Mouse (Mus musculus) adrenal gland, postnatal 14 days (tissue): ENCODE measurements around the gene G6pdx. TPM values are rescaled to one million over a fixed set of nuclear protein-coding genes. Genes with fewer than 3 reads are reported as not detected.

Source experiments
- DNase-seq: peaks from one replicate; pipeline ENCODE4 v3.0.0; 2021; ENCODE audit warnings: mixed read lengths
- long read RNA-seq, 2 experiments: library from polyadenylated mRNA; stranded (forward); transcript quantifications; one replicate each; pipeline ENCODE4 v2.0.0; 2021
- total RNA-seq: library from RNA; stranded (reverse); gene quantifications from 2 replicates; pipeline ENCODE4 v1.2.3, GENCODE M21; 2021

G6pdx gene
- 105 and 114 TPM in 2 replicates for total RNA-seq
- long read RNA-seq, experiment 1, transcript G6pdx-201 (13 exons, 2,652 nt) = major isoform, 58 of 71 reads
- long read RNA-seq, experiment 1, partial matches to known transcripts = 12 of 71 reads
- long read RNA-seq, experiment 1, other reads (novel, unspliced or antisense) = 1 of 71 reads
- long read RNA-seq, experiment 2, transcript G6pdx-201 (13 exons, 2,652 nt) = major isoform, 29 of 48 reads
- long read RNA-seq, experiment 2, partial matches to known transcripts = 9 of 48 reads
- long read RNA-seq, experiment 2, other reads (novel, unspliced or antisense) = 9 of 48 reads

DNA sequence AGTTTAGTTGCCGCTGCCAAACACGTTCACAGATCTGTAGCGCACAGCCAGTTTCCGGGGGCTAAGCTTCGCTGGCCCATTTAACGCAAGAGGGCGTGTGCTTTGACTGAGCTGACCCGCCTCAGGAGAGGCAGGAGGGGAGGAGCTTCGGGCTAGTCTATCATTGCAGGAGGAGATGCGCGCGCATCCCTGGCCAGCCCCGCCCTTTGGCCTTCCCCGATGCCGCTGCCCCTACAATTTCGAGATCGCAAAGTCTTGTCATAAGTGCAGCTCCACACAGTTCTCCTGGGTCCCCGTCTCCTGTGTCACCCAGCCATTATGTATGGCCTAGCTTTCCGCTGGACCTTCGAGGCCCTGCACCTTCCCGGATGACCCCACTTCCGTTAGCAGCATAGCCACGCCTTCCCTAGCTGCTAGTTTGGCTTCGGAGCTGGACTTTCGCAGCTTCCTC lies at the start of gene G6pdx:
Gene G6pdx (minus strand): TSS at position 369 of the 451 bp plus-strand sequence.
- peak; percentile 94 for DNase-seq

DNA sequence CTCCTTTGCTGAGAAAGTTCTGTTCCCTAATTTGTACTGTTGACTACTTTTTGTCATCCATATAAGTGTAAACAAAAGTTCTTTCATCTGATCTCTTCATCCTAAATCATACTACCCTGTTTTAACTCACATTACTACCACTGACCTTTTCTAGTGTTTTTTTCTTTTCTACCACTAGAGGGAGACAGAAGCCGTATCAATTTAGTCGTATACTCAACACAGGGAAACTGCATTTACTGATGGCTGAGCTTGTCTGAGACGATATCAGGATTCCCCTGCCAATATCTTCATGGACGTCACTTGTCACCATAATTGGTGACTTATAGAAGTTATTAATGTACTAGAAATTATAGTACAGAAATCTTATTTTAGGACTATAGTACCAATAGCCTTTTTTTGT lies 23.8 kb upstream of the G6pdx start:
- no peak for DNase-seq

DNA sequence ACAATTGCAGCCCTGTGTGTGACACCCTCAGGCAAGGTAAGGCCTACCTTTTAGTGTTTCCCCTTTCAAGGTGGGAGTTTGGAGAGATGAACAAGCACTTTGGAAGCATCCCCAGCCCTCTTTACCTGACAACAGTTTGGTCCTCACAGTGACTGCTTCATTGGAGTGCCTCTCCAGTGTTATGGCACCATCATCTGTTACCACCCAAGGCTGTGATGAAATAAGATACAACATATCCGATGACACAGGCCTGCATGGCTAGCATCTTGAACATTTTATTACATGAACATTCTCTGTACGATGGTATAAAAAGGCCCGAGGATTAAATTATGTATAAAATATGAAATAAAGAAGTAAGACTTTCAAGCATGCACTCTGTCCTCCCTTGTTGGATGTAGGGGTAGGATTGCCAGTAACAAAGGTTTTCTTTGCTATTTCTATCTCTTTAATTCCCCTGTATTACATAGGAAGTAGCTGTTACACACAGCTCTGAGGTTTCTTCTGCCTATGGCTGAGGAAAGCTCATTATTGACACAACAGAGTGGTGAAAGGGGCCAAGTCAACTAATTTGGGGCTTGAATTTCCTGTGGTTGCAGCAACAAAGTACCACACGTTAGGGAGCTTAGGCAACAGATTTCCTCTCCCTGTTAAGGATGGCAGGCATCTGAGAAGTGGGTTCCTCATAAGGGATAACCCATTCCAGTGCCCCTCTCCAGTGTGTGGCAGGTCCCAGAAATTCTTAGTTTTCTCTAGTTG lies 22.3 kb upstream of the G6pdx start:
- no peak for DNase-seq

DNA sequence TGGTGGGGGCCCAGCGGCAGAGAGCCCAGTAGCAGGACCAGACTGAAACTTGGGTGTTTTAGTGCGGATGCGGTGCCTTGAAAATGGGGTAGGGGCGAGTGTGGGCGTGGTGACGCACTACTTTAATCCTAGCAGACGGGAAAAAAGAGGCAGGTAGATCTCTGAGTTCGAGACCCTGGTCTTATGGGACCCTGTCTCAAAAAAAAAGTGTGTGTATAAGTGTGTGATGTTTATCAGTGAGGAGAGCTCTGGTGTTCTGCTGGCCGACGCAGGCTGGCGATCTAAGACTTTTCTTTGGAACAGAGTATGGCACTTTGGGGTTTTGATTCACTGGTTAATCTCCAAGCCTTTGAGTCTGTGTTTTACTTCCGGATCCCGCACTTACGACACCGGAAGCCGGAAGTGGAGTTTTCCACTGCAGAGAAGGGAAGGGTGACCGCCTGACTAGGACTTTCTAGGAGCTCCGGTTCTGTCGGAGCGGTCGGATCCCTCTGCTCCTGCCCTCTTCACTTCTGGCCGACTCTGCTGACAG lies 362 bp upstream of the G6pdx start:
- peak; percentile 79 for DNase-seq

DNA sequence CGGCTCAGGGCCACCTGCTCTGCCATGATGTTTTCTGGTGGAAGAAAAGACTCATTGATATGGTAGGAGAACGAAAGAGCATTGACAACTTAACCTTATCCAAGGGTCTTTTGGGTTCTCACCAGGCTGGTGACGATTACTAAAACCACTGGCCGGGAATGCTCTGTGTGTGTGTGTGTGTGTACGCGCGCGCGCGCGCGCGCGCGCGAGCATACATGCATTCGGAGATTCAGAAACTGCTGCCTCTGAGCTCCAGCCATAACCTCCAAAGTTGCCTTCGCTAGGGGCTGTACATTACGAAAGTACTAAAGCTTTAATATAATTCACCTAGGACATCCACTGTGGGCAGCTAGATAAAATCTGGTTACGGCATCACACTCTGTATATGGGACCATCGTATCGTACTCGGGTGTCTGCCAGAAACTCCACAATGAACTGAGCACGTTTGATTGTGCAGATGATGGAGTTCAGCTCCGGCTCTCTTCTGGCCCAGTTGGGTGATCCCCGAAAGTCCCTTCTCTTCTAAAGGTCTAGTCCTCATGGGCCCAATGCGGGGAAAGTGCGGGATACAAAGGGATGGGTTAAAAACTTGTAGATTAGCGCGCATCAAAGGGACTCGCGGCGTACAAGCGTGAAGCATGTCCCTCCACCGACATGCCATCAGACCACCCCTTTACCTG lies 708 bp downstream of the G6pdx start:
- DNase-seq = no peak

DNA sequence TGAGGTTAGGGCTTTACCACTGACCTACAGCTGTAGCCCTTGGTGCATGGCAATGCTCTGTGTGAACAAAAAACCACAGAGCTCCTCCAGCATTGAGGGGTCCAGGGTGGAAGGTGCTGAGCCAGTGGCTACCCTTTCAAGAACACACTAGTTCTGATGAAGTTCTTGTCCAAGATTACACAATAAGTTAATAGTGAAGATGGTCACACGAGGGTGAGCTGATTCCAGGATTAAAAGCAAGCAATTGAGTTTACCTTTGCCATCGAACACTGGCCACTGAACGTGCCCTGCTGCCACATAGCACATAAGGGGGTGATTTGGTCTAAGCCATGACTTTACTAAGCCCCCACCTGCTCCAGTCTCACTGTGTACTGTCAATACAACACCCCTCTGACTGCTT lies 1.9 kb downstream of the G6pdx start:
- no peak for DNase-seq

DNA sequence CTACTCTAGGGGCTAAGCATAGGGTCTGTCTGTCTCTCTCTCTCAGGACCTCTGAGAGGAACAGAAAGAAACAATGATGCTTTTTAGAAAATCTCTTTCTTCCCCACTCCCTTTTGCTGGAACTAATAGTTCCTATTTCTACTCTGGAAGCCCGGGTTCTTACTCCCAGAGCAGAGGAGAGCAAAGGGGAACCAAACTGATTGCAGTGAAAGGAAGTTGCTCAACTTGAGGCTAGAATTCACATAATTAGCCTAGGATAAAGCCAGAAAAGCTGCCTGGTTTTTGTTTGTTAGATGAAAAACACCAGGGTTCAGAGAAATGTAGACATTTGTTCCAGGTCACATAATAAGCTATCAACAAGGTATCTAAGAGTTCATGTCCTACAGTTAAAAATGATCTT lies 2.7 kb downstream of the G6pdx start:
- DNase-seq = no peak

DNA sequence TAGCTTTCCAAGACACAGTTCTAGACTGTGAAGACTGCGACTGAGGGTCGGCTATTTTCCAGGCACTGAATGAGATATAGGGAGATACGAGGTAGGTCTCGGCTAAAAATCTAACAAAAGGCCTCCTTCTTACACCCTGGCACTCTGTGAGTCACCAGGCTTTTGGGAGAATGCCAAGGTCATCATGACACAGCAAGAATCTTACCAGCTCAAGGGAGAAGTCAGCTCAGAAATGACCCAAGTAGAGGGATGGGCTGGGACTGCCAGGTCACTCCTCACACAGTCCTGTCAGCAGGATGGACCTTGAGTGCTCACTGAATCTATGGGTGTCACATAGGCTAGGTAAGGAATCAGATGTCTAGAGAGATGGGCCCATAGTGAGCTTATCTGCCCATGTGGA lies 3.8 kb downstream of the G6pdx start:
- peak; percentile 87 for DNase-seq

DNA sequence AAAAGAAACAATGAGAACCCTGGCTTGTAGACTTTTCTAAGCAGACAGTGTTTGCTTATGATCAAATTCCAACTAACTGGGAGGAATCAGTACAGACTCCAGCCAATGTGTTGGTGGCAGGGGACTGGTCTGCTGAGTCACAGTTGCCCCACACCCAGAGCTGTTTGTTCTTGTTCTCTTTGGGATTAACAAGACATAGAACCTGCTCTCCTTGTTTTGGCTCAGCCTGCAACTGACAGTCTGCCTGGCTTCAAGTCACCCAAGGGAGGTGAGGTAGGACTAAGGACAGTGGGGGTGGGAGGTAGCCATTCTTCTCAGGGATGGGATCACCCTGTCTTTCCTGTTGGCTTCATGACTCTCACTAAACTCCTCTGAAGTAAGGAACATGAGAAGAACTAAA lies 4.6 kb downstream of the G6pdx start:
- peak; percentile 29 for DNase-seq

DNA sequence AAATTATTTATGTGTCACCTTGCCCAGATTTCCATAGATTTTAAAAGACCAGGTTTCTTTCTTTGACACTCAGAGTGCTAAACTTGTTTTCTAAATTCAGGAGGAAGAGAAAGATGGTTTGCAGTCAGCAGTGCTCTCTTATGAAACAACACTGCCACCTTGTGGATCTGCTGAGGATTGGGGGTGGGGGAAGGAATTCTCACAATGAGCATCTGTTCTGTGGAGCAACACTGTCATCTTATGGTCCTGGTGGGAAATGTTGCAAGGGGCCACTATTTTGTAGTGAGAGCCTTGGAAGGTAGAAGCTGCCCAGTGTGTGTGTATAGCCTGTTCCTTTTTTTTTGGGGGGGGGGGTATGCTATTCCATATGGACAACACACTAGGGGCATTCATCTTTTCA lies 15.6 kb downstream of the G6pdx start:
- DNase-seq = peak; percentile 75

DNA sequence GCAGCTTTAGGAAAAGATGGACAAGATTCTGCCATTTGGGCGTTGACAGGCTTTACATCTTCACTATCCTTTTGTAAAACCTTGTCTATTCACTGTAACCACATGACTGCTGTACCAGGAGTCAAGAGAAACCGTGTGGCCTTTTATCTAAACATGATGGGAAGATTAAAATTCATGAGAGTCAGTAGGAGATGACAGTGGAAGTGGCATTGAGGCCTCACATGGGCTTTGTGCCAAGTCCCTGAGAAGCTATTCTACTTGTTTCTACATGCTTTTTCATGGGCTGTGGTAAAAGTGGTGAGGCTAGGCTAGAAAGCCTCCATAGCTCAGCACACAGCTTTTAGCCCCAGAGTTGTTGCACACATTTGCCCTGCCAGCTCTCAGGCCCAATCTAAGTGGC lies 20.7 kb downstream of the G6pdx start:
- DNase-seq = no peak

DNA sequence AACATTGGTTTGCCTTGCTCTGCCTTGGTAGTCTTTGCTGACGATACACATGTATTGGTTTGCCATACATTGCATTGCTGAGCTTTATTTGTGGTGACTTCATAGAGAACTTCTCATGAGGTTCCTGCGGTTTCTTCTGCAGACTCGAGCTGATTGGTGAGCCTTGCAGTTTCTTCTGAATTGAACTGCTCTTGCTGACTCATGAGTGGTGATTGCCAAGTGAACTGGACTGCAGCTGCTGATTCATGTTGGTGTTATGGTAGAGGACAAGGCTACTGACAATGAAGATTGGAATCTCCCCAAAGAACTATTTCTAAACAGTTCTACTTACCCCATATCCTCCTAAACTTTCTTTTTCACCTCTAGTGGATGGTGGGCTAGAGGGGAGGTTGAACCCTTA lies 28.9 kb downstream of the G6pdx start:
- no peak for DNase-seq

DNA sequence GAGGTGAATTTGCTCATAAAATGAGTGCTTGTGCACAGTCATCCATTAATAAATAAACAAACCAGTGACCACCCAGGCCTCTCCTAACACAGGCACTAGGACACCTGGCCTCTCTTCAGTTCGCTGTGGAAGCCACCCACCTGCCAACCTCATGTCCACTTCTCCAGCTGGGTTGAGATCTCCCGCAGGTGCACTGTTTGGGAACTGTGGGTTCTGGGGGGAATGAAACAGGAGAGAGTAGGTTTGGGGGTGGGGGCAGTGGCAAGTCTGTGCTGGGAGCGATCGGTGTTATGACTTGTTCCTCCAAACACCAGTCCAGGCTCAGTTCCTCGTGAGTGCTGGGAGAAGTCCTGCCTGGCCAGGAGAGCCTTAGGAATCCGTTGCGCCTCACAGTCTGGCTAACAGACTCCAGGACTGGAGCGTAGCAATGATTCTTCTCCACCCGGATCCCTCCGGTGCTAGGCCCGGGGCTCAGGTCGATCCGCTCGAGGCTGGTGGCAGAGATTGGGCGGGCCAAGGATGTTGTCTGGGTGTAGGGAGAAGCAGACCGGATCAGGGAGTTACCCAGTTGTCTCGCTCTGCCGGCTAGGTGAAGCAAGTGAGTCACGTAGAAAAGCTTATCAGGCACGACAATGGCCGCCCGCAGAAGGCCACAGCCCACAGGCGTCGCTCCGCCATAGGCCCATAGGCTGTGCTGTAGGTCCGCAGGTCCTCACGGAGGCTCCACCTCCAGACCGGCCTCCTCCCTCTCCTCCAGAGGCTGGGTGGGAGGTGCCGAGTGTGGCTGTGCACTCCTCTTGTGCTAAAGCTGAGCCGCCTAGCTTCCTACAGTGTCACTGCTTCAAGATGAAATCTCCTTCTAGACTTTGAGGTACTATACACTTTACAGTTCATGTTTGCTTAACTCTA lies 36.2 kb downstream of the G6pdx start, which contains the start of the genes Fam3a and Ikbkg:
Gene Fam3a (minus strand): TSS at position 738 of the 909 bp plus-strand sequence.
Gene Ikbkg (plus strand): TSS at position 756 of the 909 bp plus-strand sequence.
- DNase-seq = peak; percentile 88

DNA sequence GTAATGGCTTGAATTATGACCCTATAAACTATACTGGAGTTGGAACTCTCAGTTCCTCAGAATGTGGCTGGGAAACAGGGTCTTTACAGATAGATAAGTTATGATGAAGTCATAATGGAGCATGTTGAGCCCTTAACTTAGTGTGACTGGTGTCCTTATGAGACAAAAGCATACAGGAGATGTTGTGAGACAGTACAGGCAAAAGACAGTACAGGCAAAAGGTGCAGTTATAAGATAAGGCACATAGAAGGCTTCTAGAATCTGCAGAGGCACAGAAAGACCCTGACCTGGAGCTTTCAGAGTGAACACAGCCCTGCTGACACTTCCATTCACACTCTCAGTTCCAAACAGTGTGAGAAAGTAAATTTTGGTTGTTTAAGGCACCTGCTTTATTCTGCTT lies 40.8 kb downstream of the G6pdx start:
- no peak for DNase-seq

DNA sequence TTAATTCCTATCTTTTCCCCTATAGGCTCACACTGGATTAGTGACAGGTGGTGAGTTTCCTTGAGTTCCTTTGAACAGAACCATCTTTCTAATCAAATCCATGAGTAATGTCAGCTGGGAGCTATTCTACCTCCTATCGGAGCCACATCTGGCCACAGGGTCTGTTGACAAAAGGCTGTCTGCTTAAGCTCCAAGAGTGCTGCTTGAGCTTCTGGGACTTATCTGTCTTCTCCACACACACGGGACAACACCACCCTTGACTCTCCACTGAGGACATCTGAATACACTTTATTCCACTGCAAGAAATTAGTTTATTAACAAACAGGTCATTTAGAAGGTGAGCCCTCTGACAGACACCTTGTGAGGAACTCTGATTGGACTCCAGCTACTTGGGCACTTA lies 44.5 kb downstream of the G6pdx start:
- no peak for DNase-seq

DNA sequence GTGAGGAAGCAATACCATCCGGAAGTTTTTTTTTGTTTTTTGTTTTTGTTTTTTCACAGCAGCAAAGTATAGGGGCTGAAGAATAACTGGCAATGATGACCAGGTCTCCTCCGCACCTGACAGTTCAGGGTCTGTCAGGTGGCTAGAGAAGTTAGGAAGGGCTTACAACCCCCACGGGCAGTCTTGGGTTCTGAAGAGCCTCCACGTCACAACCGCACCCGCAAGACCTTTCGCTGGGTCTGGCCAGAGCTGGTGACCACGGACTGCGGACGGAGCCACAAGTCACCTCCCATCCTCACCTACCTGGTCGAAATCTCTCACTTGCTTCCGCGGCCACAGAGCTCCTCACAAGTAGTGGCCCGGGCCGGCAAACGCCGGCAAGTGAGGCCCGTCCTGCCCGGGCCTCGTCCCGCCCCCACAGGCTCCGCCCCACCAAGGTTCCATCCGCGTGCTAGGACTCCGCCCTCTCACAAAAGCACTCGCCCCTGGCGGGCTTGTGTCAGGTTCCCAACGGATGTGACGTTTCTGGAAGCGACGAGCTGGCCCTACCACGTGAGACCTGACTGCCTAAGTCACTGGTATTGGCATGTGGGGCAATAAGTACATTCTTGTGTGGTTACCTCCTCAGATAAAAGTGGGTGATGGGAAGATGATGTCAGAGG lies 56.0 kb downstream of the G6pdx start, which contains the start of the genes Ubl4a and Slc10a3:
Gene Ubl4a (minus strand): TSS at position 331 of the 662 bp plus-strand sequence.
Gene Slc10a3 (minus strand): TSS at position 462 of the 662 bp plus-strand sequence.
- DNase-seq = peak; percentile 94

DNA sequence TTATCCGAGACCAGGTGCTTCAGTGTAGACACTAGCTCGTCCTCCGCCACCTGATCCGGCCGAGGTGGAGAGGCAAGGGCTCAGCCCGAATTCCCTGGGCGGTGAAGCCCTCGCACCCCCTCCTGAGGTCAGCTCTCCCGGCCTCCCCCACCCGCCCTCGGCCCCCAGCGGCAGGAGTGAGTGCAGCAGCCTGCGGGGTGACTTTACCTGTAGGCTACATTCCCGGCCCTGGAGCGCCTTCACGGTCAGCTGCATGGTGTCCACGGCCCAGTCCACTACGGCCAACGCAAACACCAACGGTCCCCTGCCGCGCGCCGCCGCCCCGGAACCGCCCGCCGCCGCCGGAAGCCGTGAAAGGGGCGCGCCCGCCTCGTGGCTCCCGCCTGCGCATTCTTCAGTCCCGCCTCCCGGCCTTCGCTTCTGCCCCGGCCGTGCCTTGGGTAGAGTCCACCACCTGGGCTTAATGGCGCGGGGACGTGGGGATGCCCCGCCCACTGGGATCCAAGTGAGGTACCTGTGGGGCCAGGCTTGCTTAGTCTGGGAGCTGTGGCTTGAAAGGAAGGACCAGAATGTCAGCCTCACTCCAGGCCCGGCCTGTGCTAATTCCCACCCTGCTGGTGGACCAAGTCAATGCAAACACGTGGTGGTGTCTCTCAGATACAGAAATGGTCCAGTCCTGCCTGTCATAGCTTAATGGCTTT lies 60.6 kb downstream of the G6pdx start:
- DNase-seq = peak; percentile 85

DNA sequence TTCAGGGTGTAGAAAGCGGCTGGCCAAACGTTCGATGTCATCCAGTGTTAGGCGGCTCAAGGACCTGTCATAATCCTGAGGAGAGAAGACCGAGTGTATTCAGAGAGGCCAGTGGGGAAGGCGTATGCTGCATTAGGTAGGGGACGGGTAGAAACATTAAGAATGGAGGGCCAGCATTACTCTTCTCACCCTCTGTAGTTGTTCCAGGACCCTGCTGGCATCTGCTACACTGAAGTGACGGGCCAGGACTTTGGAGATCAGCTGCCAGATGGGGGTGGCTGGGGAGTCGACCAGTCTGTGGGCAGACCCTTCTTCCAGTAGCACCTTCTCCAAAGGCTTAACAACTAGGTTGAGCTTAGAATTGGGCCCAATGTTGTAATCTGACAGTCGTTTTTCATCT lies 61.5 kb downstream of the G6pdx start:
- DNase-seq = no peak
